Mouse (Mus musculus) testis, adult 2 months (tissue): ENCODE results near the gene Etv3.

Source experiments
- CTCF ChIP-seq: fragments of 200-500 bp; IDR thresholded peaks from 2 replicates; pipeline ENCODE4 v1.5.1; 2012; ENCODE audit warnings: low read depth, mild to moderate bottlenecking, inconsistent platforms, low read length, moderate library complexity; ENCODE audit not compliant: control insufficient read depth, insufficient read depth, insufficient replicate concordance
- POLR2A ChIP-seq: fragments of 200-500 bp; IDR thresholded peaks from 2 replicates; pipeline ENCODE4 v1.6.1; 2012; ENCODE audit warnings: low read depth, mild to moderate bottlenecking, inconsistent platforms, low read length, moderate library complexity; ENCODE audit not compliant: control insufficient read depth

- TF ChIP-seq POLR2A (no peak), CTCF (peak; percentile 85; the same call in 1 of the 2 replicates)
Observed at GRCm38 (mm10) chr3:87562370-87562769, 37.2 kb downstream of the Etv3 start.
